Mouse (Mus musculus): Measurements from ENCODE around the gene Zfpl1.
A peak's percentile ranks its signal among the peaks of the same experiment; 100 is the strongest.
"Not testable (repeated sequence)": the region's sequence is repeated elsewhere in the genome, so short reads cannot be mapped to it uniquely, and the experiment has no call there.

Zfpl1 gene

DNA sequence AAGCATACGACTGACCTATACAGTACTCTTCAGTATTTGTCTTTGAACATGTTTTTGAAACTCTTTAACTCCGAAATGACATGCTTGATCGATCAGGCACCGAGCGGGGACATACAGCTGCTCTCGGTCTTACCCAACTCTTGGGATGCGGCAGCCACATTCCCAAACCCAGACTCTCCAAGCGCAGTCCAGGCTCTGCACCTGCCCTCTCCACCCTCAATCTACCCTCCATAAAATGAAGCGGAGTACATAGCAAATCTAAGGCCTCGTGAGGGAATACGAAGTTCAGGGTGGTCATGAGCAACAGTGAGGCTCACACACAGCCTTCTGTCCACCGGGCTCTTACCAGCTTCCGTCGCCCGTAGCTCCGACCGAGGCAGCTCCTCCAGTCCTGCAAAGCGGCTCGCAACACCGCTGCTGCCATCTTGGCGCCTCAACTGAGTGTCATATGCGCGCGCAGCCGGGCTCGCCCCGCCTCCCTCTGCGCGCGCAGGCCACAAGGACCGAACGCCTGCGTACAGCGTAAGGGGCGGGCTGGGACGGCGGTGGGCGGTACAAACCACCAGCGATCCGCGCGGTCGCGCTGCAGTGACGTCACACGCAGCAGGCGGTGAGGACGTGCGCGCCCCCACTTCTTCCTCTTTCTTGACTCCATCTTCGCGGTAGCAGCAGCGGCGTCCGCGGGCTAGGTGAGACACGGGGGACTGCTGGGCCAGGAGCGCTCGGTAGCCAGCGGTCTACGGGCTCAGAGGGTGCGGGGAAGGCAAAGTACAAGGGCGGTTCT is 27.3 kb downstream of the Zfpl1 start, which contains the start of the genes Mrpl49 and Fau:
Gene Mrpl49, minus strand, starts transcription at position 473 of the 784 bp plus-strand sequence.
Gene Fau, plus strand, starts transcription at position 532 of the 784 bp plus-strand sequence.
- peak; percentile 99 for DNase-seq

DNA sequence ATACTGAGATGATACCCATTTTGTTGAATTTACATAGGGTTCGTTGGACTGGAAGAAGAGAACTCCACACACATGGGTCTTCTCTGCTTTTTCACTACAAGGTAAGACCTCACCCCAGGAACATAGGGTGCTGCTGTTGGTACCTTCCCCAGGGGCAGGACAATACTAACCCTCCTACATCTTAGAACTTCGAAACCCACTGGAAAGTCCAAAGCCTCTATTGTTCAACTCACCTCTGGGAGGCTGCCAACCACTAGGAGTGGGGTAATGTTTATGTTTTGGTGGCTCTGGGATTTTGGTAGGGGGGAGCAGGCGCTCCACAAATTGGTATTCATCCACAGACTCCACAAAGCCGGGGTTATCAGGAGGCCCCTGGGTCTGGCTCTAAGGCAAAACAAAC is 28.1 kb downstream of the Zfpl1 start:
- DNase-seq, result peak; percentile 50

DNA sequence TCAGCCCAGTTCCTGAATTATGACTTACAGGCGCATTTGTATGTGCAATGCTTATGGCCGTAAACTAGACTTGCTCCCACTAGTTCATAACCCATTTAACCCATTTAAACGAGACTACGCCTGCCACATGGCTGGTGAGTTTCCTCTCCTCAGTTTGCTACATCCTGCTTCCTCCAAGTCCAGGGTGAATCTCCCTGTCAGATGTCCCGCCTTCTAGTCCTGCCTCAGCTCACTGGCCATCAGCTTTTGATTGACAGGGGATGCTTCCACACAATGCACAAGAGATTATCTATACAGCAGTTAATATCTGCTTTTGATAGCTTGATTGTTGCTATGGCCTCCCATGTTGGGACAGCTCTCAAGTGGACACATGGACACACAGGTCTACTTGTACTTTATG is 30.5 kb downstream of the Zfpl1 start:
- DNase-seq, result no peak

DNA sequence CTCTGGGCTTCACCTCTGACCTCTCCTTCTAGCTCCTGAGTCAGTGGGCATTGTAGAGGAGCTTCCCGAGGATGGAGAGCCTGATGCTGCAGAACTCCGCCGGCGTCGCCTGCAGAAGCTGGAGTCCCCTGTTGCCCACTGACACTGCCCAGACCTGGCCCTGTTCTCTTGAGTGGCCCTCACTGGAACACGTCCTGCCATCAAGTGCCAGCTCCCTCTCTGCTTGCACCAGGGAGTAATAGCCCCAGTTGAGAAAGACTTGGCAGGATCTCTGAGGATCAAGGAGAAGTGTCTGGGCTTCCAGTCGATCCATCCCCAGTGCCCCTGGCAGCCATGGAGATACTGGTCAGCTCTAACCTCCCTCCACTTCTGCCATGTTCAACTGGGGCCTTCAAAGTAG is 32.2 kb downstream of the Zfpl1 start:
- peak; percentile 26 for DNase-seq

DNA sequence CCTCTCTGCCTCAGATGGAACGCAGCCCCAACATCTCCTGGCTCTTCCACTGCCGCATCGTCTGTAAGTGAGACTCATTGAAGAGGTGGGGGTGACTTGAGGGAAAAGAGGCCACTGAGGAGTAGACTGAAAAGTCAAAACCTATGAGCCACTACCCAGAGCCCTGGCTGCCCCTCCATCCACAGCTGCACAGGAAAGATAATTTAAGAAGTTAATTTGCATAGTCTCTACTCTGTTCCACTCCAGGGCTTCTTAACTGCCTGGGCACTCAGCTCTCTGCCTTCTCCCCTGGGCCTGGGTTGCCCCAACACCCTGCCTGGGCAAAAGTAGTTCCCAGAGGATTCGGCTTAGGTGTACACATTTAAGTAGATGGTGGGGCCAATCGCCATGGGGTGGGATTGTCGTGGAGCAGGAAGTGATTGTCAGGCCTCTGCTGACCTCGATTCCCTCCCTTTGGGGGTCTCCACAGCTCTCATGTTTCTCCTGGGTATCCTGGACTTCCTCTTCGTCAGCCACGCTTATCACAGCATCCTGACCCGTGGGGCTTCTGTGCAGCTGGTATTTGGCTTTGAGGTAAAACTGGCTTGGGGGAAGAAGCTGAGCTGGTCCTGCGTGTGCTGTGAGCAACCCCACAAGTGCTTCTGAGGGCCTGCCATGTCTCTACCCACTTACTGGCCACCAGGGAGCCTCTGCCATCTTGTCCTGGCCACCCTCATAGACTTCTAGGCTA is 35.9 kb downstream of the Zfpl1 start:
- peak; percentile 32 for DNase-seq

DNA sequence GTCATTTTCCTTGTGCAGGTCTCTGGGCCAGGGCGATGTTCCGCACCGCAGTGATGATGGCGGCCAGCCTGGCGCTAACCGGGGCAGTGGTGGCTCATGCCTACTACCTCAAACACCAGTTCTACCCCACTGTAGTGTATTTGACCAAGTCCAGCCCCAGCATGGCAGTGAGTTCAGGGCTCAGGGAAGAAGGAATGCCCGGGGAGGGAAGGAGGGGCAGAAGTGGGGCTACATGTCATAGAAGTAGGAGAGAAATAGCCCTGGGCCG is 36.9 kb downstream of the Zfpl1 start:
- peak; percentile 42 for DNase-seq

DNA sequence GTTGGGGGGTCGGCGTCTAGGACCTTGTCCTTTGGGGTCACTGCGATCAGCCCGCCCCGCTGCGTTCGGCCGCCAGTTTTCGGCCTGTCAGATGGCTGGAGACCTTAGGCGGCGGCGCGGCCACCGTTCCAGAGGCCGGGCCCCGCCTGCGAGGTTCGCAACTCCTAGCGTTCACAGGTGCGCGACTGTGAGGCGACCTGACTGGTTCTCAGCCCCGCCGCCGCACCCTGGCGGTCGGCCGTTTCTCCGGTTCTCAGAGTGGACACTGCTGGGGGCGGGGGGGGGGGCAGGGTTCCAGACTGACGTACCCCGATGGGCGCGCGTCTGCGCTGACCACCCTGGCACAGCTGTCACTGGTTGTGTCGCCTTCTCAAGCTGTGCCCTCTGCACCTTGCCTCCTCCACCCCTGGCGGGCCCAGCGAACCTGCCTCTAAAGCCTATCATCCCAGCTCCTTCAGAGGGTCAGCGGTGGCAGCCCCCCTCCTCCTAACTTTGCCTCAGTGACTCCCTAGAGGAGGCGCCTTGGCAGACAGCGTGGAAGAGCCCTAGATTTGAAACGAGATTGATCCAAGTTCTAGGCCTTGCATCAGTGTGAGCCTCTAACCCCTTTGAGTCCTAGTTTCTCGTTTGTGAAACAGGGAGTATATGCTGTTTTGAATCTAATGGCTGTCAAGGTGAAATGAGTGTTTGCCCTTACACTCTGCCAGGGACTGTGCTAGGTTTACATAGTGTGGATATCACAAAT is 37.4 kb downstream of the Zfpl1 start:
- peak; percentile 68 for DNase-seq

DNA sequence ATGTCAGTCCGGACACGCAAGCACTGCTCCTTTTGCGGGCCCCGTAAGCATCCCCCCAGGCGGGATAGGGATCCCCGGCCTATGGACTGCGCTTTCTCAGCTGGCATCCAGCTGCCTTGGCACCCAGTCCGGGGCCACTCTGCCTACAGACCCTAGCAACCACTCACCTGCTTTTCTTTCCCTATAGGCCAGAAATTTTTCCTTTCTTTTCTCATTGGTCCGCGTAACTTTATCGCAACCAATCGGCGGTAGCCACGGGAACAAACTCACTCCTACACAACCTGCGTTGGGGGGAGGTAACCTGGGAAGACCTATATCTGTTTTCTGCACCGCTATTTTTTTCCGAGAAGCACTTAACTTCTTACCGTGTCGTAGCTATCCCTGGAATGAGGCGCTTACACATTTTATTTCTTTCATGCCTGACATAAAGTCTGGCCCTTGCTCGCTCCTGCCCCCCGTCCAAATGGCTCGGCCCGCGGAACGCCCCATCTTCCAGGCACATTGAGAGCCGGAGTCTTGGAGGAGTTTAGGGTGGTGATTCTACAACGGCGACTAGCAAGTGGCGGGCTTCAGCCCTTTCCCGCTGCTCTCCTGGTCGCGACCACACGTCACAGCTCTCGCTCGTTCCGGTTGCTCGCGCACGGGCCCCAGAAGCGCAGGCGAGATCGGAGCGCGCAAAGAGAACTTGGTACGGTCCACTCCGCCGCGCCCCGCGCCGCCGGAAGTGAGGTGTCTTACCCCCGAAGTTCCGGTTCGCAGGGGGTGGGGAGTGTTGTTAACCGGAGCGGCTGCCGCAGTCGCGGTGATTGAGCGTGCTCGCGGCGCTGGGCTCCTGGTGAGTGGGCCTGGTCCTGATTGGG is 38.2 kb downstream of the Zfpl1 start, which contains the start of gene Syvn1:
Gene Syvn1, plus strand, starts transcription at position 283 of the 860 bp plus-strand sequence.
- peak; percentile 91 for DNase-seq

DNA sequence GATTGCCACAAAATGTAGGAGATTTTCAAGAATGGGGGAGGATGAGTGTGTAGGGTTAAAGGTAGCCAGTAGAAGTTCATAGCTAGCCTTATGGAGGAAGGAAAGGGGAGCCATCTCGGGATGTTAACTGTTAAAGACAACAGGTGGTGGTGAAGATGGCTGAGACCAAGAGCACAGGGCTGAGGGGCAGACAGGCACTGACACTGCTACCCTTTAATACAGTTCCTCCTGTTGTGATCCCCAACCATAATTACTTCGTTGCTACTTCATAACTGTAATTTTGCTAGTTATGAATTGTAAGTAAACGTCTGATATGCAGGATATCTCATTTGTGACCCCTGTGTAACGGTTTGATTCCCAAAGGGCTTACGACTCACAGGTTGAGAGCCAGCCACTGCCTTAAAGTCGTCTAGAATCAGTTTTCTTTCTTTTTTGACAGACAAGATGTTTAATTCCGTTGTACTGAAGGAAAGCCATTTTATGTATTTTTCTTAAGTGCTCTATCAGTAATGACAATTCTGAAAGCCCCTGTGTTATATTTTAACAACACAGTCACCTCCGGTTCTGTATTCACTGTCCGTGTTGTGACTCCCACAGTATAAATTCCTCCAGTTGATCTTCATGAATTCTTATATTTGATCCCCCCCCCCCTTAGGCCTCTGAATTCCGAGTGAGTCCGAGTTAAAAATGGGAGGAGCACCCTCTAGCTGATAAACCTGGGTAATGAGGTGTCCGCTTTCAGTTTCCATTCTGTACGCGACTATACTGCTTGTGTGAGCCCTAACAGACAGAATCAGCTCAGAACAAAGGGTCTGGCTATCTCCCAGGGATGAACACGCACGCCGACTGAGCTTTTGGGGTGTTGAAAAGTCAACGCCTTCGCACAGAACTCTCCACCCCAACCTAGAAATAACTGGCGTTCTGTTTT is 39.1 kb downstream of the Zfpl1 start:
- peak; percentile 20 for DNase-seq

DNA sequence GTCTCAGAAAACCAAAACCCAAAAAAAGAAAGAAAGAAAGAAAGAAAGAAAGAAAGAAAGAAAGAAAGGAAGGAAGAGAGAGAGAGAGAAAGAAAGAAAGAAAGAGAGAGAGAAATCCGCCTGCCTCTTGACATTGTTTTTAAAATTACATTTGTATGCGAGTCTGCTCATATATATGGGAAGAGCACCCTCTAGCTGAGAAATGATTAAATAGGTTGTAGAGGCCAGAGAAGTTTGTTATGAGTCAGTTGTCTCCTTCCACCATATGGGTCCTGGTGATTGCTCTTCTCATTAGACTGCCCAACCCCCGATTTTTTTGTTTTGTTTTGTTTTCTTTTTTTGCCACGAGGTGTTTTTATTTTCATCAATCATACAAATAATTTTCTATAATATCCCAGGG is 40.7 kb downstream of the Zfpl1 start:
- DNase-seq, result not testable (repeated sequence)

DNA sequence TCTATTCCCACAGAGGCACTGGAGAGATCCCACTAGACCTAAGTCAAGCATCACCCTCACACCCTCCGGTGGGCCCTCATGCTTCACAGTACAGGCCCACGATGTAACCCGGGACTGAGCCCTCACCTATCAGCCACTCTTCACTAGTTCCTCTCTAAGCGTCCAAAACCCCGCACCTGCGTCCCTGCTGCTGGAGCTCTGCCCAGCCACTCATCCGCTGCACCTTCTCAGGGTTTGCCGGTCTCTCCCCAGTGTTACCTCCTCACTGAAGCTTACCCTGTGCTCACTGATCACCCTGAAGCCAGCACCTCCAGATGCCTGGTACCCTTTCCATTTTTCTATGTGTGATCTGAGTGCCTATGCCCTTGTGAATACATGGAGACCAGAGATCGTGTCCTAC is 42.5 kb downstream of the Zfpl1 start:
- DNase-seq, result peak; percentile 26

DNA sequence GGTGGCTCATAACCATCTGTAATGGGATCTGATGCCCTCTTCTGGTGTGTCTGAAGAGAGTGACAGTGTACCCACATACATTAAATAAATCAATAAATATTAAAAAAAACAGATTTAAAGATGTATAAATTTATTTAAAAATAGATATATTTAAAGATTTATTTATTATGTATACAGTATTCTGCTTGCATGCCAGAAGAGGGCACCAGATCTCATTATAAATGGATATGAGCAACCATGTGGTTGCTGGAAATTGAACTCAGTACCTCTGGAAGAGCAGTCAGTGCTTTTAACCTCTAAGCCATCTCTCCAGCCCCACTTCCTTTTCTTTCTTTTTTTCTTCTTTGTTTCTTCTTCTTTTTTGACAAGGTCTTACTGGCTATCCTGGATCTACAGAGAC is 44.8 kb downstream of the Zfpl1 start:
- no peak for DNase-seq

DNA sequence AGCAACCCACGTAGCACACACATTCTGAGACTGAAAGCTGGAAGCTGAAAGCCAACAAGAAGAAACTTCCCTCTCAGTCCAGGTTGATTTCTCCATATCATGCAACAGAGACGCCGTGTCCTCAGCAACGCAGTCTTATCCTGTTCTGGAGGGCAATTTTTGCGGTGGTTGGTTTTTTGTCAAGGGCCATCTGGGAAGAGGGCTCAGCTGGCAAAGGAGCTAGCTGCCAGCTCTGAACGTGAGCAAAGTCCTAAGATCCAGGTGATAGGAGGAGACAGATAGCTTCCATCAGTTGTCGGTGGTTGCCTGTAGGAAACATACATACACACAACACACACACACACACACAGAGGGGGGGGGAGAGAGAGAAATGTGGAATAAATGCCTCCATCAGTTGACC is 46.4 kb downstream of the Zfpl1 start:
- no peak for DNase-seq

DNA sequence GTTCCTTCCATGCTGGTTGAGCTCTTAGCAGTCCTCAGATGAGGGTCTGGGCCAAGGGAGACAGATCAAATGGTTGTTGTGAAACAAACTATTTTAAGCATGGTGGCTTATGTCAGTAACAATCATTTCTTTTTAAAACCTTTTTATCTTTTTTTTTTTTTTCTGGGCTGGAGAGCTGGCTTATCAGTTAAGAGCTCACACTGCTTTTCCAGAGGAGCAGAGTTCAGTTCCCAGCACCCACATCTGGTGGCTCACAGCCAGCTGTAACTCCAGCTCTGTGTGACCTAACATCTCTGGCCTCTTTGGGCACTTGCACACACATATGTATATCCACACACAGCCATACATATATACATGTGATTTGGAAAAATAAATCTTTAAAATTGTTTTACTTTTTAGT is 47.1 kb downstream of the Zfpl1 start:
- no peak for DNase-seq

DNA sequence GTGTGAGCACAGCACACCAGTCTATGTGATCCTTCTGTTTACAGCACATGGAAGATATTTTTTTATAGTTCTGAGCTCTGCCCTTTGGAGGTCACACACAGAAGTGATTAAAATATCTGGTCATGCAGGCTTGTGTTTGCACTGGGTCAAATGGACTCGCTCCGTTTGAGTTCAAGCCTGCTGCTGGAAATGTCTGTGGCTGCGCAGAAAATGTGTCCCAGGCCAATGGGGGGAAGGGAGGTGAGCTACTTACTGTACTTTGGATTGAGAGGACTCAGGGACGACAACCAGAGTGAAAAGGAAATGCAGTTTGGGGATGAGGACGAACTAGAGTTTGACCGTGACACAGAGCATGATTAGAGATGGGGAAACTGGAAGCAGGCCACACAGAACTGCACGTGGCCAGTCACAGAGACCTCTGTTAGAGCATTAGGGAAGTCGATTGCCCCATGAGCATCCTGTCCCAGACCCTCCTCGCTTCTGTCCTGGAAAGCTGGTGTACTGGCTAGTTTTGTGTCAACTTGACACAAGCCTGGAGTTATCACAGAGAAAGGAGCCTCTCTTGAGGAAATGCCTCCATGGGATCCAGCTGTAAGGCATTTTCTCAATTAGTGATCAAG is 48.7 kb downstream of the Zfpl1 start:
- no peak for DNase-seq

All from cerebellum, adult 11-12 months (tissue).